Mouse (Mus musculus): Measurements from ENCODE around the gene Dlec1. TPM values are rescaled to one million over a fixed set of nuclear protein-coding genes. Genes with fewer than 3 reads are reported as not detected.

Dlec1 gene
- polyA plus RNA-seq, 1 experiment from 2014 or later, result 1.0 TPM

DNA sequence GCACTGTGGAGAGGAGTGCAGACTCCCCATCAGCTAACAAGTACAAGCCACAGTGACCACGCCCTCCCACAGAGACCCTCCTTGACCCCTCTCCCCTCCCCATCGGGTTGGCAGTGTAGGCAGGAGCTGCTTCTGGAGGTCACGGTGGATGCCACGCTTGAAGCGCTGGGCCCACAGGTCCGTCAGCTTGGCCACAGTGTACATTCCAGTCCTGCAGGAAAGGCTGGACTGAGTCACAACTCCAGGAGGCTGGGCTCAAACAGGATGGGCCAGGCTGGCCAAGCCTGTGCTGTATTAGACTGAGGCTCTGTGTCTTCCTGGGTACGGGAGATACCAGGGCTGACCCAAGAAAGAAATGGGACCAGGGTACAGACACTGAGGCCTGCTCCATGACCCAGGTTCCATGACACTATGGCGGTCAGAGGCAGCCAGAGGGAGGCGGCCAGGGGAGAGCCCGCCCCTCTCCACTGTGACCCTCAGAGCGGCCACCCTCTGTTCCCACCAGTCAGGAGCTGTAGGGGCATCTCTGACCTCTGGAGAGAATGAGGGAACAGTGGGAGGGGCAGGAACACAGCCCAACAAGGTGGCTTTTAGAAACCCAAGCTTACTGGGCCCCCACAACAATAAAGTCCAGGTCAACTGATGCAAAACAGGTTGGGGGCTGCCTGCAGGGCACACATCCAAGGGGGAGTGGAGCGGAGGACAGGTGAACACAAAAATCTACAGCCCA is 10.5 kb upstream of the Dlec1 start:
- Histone ChIP-seq H3K27me3 (peaks cover 80% of the 10 kb centered on the region), H3K9ac (no peak overlapping the region; the same call in 1 of the 2 replicates), H3K27ac (no peak overlapping the region), H3K9me3 (no peaks in the 10 kb centered on the region), H3K36me3 (replicated peaks) (no peaks in the 10 kb centered on the region), H3K4me2 (peak overlapping the region; percentile 73), H3K4me1 (peaks cover 52% of the 10 kb centered on the region), H3K4me3 (replicated peaks) (peak overlapping the region; percentile 48; the same call in 1 of the 2 replicates)
- WGBS, result 59% methylated on average over 12 of the region's 12 CpGs
- ATAC-seq (ENCODE audit: low FRiP score), result no peak

DNA sequence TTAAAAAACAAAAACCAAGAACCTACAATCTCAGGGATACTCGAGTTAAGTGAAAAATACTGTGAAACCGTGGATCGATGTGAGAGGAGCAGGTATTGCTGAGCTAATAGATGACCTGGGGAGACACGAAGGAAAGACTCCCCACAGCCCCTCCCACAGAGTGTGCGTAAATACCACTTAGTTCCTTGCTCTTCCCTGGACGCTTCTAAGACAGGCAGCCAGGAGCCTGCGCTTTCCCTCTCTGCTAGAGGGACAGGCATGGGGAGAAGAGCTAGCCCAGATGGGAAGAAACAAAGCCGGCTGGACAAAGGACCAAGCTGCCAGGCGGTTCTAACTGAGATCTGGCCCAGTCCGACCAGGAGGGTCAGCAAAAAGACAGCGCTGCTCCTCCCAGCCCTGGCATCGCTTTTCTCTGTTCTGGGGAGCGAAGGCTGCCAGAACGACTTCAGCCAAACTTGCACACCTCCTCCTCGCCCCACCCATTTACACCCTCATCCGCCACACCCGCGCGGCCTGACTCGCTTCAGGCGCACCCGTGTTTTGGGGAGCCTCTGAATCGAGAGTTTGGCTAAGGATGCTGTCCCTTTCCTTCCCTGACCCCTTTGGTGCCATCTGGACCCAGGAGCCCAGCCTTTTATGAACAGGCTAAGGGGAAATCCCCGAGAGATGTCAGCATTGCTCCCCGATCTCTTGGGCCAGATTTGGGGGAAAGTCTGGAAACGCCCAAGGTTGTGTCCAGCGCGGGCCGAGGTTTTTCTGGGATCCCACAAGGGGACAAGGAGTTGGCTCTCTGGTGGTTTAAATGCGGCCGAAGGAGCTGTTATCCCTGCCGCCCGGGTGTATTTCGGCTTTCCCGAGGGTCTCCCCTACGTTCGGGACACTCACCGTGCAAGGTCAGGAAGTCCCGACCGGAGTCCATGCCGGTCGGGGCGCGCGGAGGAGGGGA is 9.5 kb upstream of the Dlec1 start:
- Histone ChIP-seq H3K9ac (peak overlapping the region; percentile 21), H3K4me3 (replicated peaks) (peak overlapping the region; percentile 48), H3K4me2 (peak overlapping the region; percentile 73), H3K9me3 (no peaks in the 10 kb centered on the region), H3K27me3 (peaks cover 70% of the 10 kb centered on the region), H3K4me1 (peaks cover 46% of the 10 kb centered on the region), H3K27ac (no peak overlapping the region), H3K36me3 (replicated peaks) (no peaks in the 10 kb centered on the region)
- ATAC-seq (ENCODE audit: low FRiP score), result no peak
- WGBS, result 3% methylated on average over 45 of the region's 45 CpGs

DNA sequence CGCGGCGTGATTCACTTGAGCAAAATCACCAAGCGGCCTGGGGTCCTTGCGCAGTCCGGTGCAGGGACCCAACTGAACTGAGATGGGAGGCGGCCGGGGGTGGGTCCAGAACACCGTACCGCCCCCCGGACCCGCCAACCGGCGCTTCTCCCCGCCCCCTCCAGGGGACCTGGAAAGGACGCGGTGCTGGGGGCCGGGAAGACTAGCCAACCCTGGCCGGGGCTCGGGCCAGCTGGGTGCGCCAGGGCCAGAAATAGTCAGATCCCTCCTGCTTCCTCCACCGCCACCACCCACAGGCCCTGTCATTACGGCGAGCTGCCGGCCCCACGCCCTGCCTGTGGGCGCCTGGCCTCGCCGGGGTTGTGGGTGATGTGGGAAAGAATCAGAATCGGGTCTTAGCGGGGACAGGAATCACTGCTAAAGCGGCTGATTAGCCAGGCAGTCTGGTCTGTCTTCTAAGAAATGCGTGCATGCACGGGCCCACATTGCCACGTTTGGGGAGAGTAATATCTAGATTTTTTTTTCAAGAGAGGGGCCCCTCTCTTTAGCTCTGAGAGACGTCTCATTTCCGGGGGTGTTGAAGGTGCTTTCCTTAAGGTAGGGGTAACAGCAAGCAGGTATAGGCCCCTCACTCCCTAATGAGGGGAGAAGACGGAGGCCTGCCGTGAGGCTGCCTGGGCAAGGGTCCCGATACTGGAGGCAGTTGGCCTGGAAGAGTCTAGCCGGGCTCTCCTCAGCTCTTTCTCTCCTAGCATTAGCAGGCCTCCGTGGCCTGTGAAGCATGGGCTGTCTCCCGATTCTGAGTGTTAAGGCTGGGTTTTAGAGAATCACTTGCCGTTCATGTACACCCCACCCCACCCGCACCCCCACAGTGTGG is 8.6 kb upstream of the Dlec1 start, which contains the start of gene Plcd1:
Gene Plcd1, minus strand, starts transcription at position 84 of the 877 bp plus-strand sequence.
- peaks cover 64% of the 10 kb centered on the region for H3K27me3 ChIP-seq

DNA sequence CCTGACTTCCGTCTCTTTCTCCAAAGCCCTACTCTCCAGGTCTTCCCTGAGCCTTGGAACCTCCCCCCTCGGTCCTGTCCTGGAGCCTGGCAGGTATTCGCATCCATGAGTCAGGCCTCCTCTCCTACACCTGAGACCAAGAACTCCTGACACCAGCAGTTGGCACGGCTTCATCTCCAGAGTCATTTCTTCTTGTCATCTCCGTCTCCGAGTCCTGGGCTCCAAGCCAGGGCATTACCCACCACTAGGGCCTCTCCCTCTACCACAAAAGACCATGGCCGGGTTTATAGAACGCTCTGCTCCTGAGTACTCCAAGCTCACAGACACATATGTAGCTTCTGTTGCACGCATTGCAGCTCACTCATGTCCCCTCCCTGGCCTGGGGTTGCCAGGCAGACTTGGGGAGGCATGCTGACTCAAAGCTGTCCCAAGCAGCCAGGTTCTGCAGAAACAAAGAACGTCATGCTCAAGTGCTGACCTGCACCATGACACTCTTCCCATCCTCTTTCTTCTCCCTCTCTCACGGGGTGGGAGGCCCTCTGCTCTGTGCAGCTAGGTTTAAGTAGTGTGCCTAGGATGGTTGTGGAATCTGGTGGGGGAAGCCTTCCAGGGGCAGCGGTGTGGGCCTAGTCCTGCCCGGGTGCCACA is 7.7 kb upstream of the Dlec1 start:
- Histone ChIP-seq H3K4me3 (replicated peaks) (no peak overlapping the region), H3K4me1 (peaks cover 32% of the 10 kb centered on the region), H3K4me2 (no peak overlapping the region), H3K9ac (no peak overlapping the region), H3K27ac (no peak overlapping the region), H3K27me3 (peaks cover 60% of the 10 kb centered on the region), H3K36me3 (replicated peaks) (no peaks in the 10 kb centered on the region), H3K9me3 (no peaks in the 10 kb centered on the region)
- ATAC-seq (ENCODE audit: low FRiP score), result no peak
- 72% methylated on average over 13 of the region's 13 CpGs for WGBS

More for the DNA sequence above, 8.6 kb upstream of the Dlec1 start, which contains the start of gene Plcd1:
- Histone ChIP-seq H3K9ac (peak within 1 kb of the TSS; percentile 21), H3K4me1 (peaks cover 37% of the 10 kb centered on the region), H3K4me3 (replicated peaks) (peak within 1 kb of the TSS; percentile 48), H3K9me3 (no peaks in the 10 kb centered on the region), H3K4me2 (peak within 1 kb of the TSS; percentile 73), H3K36me3 (replicated peaks) (no peaks in the 10 kb centered on the region), H3K27ac (no peak within 1 kb of the TSS)
- peak; percentile 70 for ATAC-seq (ENCODE audit: low FRiP score)
- WGBS, result 7% methylated on average over 45 of the region's 45 CpGs

DNA sequence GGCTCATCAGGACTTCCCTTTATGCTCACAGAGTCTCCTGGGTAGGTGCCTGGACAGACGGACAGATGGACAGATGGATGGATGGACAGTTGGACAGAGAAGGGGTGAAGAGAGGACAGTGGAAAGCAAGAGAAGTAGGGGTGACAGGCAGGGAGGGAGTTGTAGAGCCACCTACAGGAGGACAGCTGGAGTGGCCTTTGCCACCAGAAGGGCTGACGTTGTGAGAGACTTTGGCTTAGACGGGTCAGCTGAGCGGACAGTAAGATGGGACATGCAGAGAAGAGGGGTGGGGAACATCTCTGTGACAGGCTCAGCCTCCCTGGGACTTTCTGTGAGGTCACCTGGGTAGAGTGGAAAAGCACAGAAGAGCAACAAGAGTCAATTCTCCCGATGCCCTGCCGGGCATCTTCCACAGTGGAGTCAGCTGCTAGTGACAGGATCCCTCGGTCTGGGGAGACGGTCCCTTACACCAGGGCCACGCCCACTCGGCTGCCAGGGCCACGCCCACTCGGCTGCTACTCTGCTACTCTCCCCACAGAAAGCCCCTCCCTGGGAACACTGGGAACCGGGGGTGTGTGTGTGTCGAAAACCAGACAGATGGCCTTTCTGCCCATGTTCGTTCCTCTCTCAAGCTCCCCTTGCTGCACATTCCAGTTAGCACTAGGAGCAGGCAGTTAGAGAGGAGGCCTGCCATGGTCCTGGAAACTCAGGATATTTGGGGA is 1.9 kb upstream of the Dlec1 start:
- Histone ChIP-seq H3K27ac (no peak overlapping the region), H3K9me3 (no peaks in the 10 kb centered on the region), H3K4me3 (replicated peaks) (no peak overlapping the region), H3K4me1 (peaks cover 14% of the 10 kb centered on the region), H3K36me3 (replicated peaks) (no peaks in the 10 kb centered on the region), H3K4me2 (no peak overlapping the region), H3K9ac (no peak overlapping the region), H3K27me3 (peaks cover 29% of the 10 kb centered on the region)
- ATAC-seq (ENCODE audit: low FRiP score), result peak; percentile 34; the same call in 1 of the 2 replicates
- WGBS, result 20% methylated on average over 15 of the region's 15 CpGs

DNA sequence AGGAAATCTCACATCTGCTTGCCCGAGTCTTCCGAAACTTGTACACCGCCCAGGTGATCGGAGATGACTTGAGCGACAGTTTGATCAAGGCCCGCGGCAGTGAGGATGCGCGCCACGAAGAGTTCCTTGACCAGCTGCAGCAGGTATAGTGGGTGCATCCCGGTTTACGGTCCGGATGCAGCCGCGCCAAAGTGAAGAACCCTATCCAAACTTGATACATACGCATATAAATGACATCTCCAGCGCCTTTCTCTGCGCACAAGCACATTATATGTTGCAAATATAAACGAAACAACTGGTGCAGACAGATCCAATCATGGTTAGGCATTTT is 470 bp downstream of the Dlec1 start:
- H3K36me3 ChIP-seq (replicated peaks), result no peaks in the 10 kb centered on the region
- peak overlapping the region; percentile 63 for H3K4me3 ChIP-seq (replicated peaks)
- H3K4me2 ChIP-seq, result peak overlapping the region; percentile 84
- ATAC-seq (ENCODE audit: low FRiP score), result no peak; the same call in 1 of the 2 replicates
- H3K9me3 ChIP-seq, result no peaks in the 10 kb centered on the region
- H3K4me1 ChIP-seq, result peaks cover 14% of the 10 kb centered on the region
- H3K27ac ChIP-seq, result no peak overlapping the region
- 2% methylated on average over 19 of the region's 19 CpGs for WGBS
- H3K27me3 ChIP-seq, result peaks cover 24% of the 10 kb centered on the region
- peak overlapping the region; percentile 55 for H3K9ac ChIP-seq

DNA sequence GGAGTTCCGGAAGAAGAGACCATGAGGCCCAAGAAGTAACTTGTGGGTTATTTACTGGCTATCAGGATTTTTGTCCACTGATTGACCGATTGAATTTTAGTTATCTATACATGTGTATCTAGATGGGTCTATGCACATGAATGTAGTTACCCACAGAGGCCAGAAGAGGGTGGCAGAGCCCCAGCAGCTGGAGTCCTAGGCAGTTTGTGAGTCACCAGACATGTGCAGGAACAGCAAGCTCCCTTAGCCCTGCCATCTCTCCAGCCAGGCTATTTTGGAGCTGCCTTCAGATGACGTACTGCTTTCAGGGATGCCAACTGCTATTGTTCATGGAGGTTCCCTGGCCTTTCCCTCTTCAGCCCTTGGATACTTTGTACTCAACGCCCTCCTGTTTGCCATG is 5.3 kb downstream of the Dlec1 start:
- no peaks in the 10 kb centered on the region for H3K36me3 ChIP-seq (replicated peaks)
- 88% methylated on average over 4 of the region's 4 CpGs for WGBS
- no peak overlapping the region for H3K9ac ChIP-seq
- H3K4me3 ChIP-seq (replicated peaks), result no peak overlapping the region
- peaks cover 15% of the 10 kb centered on the region for H3K4me1 ChIP-seq
- ATAC-seq (ENCODE audit: low FRiP score), result no peak
- H3K9me3 ChIP-seq, result no peaks in the 10 kb centered on the region
- H3K4me2 ChIP-seq, result no peak overlapping the region
- H3K27me3 ChIP-seq, result peaks cover 15% of the 10 kb centered on the region
- no peak overlapping the region for H3K27ac ChIP-seq

DNA sequence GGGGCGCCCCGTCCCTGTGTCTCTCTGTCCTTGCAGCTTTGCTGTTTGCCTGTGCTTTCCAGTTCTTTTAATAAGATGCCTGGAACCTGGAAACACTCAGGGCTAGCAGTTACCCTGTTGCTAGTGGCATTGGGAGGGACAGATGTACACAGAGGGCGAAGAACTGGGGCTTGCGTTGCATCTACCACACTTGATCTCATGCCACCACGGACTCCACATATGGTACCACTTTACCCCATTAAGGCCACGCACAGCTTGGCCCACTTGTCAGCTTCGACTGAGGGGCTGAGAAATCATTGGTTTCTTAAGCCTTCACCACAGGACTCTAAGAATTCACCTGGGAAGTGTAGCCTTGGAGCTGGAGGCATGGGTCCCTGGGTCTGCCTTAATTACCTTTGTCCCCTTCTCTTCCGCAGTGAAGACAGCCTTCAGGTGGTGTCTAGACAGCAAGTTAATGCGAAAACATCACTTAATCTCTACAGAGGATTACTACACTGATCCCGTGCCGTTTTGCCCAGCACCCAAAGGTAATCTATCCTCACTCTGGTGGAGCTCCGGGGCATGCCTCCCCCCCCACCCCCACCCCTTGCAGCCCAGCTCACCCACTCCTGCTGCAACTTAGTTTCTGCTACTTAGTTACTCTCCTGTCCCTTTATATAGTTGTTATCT is 7.5 kb downstream of the Dlec1 start:
- H3K27ac ChIP-seq, result no peak overlapping the region

DNA sequence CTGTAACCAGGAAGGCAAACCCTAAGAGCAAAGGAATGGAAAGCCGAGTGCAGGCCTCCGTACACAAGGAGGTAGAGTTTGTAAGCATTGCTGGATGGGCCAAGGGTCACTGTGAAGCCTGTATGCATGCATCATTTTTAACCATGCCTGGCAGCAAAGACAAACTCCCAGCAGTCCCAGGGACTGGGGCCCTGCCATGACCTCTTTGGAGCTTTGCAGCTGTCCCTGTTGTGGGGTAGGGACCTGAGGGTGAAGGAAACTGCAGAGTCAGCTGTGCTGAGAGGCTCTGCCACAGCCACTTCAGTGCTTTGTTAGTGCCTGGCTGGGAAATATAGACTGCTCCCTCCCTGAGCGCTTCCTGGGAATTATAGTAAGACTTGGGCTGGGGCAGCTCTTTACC is 8.4 kb downstream of the Dlec1 start:
- H3K27ac ChIP-seq, result peak overlapping the region; percentile 56; the same call in 1 of the 2 replicates

More for the DNA sequence above, 7.5 kb downstream of the Dlec1 start:
- Histone ChIP-seq H3K27me3 (no peaks in the 10 kb centered on the region), H3K4me1 (peaks cover 10% of the 10 kb centered on the region), H3K36me3 (replicated peaks) (no peaks in the 10 kb centered on the region), H3K4me3 (replicated peaks) (no peak overlapping the region), H3K9me3 (no peaks in the 10 kb centered on the region), H3K4me2 (no peak overlapping the region), H3K9ac (no peak overlapping the region)
- ATAC-seq (ENCODE audit: low FRiP score), result no peak
- 56% methylated on average over 12 of the region's 12 CpGs for WGBS

DNA sequence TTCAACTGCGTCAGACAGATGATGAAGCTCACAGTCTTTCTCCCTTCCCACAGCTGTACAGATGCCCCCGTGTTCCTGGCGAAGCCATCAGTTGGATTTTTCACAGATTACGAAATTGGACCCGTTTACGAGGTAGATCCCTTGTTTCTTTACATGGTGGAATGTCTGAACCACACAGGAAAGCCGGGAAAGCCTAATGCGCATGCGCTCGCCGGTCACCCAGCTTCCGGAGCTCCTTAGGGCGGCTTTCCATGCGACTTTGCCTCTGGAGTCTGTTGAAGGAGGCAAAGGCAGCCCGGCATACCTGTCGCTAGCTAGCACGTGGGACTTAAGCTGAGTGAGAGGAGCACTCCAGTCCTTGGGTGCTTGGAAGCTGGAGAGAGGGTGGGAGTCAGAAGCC is 12.6 kb downstream of the Dlec1 start:
- H3K9ac ChIP-seq, result no peak overlapping the region
- no peak for ATAC-seq (ENCODE audit: low FRiP score)
- H3K4me2 ChIP-seq, result no peak overlapping the region
- no peaks in the 10 kb centered on the region for H3K36me3 ChIP-seq (replicated peaks)
- no peak overlapping the region for H3K27ac ChIP-seq
- H3K4me1 ChIP-seq, result peaks cover 11% of the 10 kb centered on the region
- no peaks in the 10 kb centered on the region for H3K27me3 ChIP-seq
- no peaks in the 10 kb centered on the region for H3K9me3 ChIP-seq
- H3K4me3 ChIP-seq (replicated peaks), result no peak overlapping the region
- WGBS, result 91% methylated on average over 17 of the region's 17 CpGs

More for the DNA sequence above, 8.4 kb downstream of the Dlec1 start:
- Histone ChIP-seq H3K9me3 (no peaks in the 10 kb centered on the region), H3K27me3 (no peaks in the 10 kb centered on the region), H3K36me3 (replicated peaks) (no peaks in the 10 kb centered on the region), H3K4me2 (no peak overlapping the region), H3K9ac (no peak overlapping the region), H3K4me3 (replicated peaks) (no peak overlapping the region), H3K4me1 (peaks cover 10% of the 10 kb centered on the region)
- ATAC-seq (ENCODE audit: low FRiP score), result peak; percentile 39; the same call in 1 of the 2 replicates
- WGBS, result 47% methylated on average over 3 of the region's 3 CpGs

Measured in forebrain, embryonic 12.5 days (tissue).